Mouse (Mus musculus) testis, postnatal 10 days (tissue): ENCODE results near the gene Cfap44.
"Not testable (repeated sequence)": the region's sequence is repeated elsewhere in the genome, so short reads cannot be mapped to it uniquely, and the experiment has no call there.

Source experiments
- DNase-seq: peaks from one replicate; pipeline ENCODE4 v3.0.0; 2021; ENCODE audit warnings: low spot score

Cfap44 gene

DNA sequence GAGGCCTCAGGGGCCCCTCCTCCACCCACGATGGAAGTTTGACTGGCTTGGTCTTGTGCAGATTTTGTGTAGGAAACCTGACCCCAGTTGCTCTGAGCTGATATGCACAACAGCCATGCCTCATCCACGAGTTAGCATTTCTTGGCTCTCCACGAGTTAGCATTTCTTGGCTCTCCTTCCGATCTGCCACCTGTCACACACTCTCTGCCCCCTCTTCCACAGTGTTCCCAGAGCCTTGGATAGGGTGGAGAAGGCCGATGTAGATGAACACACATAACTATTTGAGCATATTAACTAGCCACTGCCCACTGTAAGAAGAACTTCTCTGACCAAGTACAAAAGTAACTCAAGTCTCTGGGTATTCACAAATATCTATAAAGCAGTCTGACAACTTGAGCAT lies 33.9 kb downstream of the Cfap44 start:
- DNase-seq = no peak

DNA sequence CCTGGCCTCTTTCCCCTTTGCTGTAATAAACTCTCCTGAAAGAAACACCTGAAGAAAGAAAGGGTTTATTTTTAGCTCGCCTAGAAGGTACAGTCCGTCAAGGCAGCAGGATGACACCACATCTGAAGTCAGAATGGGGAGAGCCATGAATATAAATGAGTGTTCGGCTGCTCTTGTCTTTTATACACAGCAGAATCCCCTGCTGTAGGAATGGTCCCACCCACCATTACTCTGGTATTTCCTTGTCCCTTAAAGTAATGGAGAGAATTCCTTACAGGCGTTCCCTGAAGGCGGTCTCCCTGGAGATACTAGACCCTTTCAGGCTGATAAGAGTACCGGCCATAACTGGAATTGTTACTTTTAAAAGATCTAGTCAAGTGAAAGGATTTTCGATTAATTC lies 35.4 kb downstream of the Cfap44 start:
- DNase-seq = no peak

DNA sequence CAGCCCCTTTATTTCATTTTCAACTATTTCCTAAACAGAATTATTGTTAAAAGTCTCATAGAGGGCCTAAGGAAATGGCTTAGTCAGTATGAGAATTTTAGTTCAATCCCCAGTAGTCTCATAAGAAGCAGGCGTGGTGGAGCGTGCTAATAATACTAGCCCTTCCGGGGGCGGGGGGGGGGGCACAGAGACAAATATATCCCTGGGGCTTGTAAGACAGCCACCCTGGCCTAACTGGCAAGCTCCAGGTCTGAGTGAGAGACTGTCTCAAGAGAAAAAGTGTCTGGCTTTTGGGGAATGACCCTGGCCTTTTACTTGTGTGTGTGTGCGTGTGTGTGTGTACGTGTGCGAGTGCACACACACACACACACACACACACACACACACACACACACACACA lies 40.3 kb downstream of the Cfap44 start:
- no peak for DNase-seq

DNA sequence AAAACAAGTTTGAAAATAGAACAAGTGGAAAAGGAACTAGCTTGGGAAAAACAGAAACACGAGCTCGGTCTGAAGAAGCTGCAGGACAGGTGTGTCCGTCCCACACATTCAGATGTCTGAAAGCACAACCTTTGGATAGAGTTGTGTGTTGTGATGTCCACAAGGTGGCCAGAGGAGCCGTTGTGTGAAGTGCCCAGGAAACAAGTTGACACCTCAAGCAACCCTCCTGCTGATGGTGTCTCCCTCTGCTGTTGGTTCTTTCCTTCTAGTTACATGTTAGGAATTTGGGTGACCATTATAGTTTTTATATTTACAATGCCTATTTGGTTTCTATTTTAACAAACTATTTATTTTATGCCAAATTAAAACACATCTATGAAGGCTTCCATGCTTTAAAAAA lies 40.9 kb downstream of the Cfap44 start:
- DNase-seq = no peak

DNA sequence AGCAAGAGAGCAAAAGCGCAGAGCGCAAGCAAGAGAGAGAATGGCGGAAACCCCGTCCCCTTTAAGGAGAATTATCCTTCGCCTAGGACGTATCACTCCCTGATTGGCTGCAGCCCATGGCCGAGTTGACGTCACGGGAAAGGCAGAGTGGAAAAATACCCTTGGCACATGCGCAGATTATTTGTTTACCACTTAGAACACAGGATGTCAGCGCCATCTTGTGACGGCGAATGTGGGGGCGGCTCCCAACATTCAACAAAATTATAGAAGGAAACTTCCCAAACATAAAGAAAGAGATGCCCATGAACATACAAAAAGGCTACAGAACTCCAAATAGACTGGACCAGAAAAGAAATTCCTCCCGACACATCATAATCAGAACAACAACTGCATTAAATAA lies 47.3 kb downstream of the Cfap44 start:
- not testable (repeated sequence) for DNase-seq

DNA sequence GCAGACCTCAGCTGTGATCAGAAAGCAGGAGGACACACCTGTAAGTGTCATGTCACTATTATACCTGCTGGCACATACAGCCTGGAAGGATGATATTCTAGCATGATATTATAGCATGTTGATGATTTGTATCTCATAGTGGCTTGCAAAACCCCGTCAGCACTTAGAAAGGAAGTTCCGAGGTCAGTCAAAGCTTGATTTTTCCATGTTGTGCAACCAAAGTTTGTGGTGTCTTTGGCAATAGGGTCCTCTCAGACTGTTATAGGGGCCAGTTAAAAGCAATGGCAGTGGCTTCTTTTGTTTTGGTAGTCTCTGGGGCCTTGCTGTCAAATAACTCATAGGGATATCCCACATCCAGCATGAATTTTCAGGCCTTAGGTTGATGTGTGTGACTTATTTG lies 63.3 kb downstream of the Cfap44 start:
- DNase-seq = no peak

DNA sequence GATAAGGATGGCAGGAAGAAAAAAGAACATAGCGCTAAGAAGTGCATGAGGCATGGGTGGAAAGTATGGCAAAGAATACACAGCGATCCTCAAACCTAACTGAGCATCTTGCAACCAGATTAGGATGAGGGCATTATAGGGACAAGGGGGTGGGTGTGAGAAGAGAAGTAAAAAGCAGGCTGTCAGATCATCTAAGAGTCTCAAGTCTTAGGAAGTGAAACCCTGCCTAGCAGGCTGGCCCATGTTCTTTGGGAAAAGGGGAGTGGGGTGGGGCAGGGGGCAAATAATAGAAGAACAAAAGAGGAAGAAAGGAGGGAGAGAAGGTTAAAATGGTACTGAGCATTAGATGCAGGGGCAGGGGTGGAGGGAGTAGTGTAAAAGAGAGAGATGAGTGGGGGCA lies 64.2 kb downstream of the Cfap44 start:
- no peak for DNase-seq

DNA sequence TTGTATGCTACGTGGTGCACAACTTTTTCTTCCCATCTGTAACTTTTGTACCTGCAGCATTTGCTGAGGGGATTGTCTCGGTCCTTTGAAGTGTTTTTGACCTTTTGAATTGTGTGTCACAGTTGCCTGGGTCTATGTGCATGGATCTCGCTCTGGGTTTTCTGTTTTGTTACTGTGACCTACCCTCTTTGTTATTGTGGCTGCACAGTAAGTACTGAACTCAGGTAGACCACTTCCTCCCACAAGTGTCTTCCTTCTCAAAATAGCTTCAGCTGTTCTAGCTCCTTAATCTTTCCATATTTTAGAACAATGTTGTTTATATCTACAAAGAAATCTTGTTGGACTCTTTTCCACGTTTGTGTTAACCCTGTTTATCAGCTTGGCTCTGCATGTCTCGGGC lies 66.3 kb downstream of the Cfap44 start:
- DNase-seq = no peak

DNA sequence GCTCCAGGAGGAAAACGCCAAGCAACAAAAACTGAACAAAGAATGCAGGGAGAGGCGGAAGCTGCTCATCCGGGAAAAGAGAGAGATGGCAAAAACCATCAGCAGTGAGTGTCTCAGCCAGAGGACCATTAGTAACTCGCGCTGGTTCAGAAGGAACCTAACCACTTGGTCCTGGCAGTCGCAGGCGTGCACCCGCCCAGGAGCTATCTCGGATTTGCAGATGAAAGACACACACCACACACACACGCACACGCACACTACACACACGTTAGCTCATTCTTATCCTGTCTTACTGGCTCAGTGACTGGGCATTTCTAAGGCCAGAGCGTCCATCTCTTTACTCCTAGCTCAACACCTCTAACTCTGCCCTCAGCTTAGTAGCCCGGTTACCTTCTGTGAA lies 80.7 kb downstream of the Cfap44 start:
- DNase-seq = no peak

DNA sequence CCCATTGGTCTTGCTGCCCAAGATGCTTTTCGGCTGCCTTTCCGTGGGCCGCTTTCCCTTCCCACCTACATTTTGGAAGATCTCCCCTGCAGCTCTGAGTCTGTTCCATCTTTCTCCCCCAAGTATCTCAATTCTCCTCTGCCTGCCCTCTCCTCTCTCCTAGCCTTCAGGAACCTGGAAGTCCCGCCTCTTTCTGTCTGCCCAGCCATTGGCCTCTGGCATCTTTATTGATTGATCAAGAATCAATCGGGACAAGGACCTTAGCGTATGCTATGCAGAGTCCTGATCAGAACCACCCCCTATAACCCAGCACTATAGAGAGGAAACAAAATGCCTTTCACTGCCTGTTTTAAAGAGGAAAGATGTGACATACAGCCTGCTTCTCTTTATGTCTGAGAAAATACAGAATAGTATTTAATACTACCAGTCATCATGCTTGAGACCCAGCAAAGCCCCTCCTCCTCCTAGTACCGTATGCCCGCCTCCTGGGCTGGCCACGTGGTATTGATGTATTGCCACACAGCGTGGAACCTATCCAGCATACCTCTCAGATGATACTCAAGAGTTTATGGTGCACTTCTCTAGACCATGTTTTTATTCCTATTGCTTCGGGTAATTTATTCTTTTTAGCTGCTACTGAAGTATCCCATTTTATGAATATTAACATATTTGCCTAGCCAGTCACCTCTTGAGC lies 81.2 kb downstream of the Cfap44 start:
- DNase-seq = no peak

DNA sequence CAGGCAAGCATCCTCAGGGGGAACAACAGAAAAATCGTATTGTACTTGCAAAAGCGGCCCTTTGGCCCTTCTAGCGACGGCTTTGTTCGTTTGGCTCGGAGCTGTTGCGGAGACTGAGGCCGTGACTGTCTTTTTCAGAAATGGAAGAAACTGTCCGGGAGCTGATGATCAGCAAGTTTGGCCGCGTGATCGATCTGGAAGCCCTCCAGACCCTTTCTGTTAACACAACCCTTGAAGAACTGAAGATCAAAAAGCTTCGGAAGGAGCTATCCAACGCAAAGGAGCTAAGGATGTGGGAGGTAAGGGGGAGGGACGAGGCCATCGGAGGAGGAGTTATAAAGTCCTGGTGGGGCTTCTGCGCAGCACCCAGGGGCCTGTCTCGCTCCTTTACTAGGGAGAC lies 84.2 kb downstream of the Cfap44 start:
- DNase-seq = no peak

DNA sequence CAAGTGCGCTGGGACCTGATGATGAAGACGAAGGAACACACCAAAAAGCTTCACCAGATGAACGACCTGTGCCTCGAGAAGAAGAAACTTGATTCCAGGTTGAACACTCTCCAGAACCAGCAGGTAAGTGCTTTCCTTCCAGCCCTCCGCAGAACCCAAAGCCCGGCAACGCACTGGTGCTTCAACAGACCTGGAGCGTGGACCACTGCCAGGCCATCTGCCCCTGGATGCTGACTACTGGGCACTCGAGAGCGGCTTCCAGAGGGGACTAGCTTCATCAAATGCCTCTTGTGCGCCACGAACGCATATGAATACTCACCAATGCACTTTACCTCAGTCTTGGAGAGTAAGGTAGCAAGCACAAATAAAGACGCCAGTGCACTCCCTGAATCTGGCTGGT lies 85.3 kb downstream of the Cfap44 start:
- peak; percentile 52 for DNase-seq

DNA sequence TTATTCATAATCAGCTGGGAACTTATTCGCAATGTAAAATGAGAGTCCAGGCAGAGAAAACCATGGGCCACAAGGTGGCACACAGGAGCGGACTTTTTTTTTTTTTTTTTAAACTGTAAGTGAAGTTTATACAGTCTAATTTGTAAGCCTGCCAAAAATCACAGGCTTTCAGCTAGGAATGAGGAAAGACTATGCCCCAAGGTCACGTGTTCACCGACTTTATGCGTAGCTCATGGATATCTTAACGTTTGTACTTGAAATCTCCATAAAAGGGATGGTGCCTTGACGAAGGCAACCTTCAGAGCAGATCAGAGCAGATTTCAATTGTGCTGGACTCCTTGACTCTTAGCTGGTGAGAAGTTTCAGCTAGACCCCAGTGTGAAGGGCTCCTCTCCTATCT lies 86.0 kb downstream of the Cfap44 start:
- DNase-seq = no peak

DNA sequence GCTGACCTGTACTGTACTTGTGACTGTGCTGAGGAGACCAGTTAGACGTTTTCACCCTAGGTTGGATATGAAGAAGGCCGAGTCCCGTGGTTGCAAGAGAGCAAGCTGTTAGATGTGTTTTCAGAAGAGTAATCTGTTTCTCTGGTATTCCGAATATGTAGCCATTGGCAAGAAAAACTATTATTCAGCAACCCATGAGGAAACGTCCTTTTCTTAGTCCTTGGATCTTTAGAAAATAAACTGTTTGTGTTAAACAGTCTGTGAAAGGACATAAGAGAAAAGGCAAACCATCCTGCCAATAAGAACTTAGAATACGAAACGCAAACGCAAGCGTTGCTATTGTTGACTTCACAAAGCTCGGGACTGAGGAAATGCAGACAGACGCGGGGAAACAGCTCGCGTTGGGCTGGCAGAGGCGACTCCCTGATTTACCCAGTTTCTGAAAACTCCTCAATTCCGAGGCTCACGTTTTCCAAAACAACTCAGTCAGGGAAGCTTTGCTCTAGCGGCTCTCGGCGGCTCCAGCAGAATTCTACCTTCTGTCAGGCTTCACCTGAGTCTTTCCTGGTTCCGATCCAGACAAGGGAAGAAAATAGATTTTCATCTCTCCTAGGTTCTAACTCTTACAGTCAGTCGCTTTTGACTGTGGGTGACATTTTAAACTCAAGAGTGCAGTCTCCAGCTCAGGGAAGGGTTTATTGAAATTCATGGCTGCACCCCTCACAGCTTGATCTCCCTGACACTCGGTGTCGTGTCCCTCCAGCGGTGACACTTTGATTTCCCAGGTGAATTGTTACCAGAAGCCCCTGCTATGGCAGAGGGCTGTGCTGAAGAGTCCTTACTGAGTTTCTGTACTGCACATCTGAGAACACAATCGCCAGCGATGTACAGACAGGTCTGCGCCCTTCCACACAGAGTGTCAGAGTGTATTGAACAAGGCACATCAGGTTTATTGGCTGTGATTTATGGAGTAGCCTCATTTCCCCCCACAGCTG lies 87.3 kb downstream of the Cfap44 start:
- DNase-seq = no peak

DNA sequence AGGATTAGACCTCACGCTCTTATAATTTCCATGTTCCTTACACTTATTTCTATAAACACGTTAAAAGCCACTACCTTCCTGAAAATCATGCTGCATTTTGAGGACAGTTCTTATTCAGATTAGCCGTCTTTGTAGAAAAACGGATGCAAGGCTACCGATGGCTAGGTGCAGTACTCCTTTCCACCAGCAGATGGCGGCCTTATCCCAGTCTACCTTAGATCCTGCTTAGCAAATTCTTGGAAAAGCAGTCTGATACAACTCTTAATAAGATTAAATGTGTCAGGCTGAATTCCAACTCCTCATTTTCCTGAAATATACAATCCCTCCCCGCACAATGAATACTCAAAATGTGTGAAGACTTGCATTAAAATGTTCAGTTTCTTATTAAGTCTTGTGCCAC lies 89.5 kb downstream of the Cfap44 start:
- peak; percentile 94 for DNase-seq

DNA sequence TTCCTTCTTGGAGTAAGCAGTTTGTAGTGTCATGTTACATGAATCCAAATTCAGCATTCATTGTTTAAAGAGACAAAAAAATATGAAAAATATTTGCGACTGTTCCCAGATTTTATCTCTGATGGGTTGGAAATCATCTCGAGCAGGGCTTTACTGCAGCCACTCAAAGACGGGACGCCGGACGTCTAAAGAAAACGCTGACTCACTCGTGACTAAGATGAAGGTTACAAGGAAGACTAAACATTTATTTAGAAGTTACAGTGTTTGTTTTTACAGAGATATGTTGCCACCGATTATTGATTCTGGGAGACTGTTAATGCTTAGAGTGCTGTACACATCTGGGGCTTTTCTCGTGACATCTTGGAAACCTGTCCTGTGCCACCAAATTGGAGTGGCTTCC lies 90.2 kb downstream of the Cfap44 start:
- no peak for DNase-seq

DNA sequence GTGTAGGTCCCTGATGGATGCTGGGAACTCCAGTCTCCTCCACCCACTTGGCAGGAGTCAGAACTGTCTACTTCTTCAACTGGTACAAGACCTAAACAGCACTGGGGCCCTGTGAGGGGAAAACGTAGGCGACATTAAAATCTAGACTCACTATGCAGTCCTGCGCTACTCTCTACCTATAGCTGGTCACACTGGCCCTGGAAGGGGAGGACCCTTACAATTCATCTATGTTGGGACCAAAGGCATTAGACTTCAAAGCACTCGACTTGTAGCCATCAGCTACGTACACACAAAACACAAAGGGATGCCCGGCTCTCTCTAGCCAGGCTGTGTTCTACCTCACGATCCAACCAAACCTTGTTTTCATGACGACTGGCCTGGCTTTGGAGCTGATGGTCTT lies 91.1 kb downstream of the Cfap44 start:
- no peak for DNase-seq

DNA sequence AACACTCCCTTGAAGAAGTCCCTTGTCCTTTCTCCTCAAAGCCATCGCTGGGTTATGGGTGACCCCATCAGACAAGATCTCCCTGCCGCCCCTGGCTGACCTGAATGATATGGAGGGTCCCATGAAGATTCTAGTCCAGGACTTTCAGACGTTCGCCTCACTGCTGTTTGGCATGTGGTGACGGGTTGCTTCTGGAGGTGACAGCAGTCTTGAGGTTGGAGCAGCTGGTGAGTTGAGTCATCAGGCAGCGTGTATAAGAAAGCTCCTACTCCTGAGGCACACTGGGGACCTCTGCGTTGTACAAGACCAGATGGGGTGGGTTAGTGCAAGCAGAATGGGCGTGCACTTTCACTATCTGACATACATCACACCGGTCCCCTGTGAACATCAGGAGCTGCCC lies 92.0 kb downstream of the Cfap44 start:
- peak; percentile 37 for DNase-seq

DNA sequence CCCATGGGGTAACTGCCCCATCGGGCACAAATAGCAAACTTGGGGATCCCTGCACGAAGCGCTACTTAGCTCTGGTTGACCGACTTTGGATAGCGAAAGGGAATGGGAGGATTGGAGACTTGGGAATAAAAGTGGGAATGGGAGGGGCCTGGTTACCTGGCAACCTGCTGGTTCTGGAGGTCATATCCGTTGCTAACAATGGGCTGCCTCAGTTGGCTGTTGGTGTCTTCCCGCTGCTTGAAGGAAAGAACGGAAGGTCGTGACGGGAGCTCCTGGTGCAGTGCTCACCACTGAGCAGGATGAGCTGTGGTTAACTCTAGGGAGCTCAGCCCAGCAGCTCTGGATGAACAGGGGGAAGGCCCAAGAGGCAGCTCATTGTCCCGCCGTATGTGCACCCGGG lies 92.6 kb downstream of the Cfap44 start:
- DNase-seq = no peak

DNA sequence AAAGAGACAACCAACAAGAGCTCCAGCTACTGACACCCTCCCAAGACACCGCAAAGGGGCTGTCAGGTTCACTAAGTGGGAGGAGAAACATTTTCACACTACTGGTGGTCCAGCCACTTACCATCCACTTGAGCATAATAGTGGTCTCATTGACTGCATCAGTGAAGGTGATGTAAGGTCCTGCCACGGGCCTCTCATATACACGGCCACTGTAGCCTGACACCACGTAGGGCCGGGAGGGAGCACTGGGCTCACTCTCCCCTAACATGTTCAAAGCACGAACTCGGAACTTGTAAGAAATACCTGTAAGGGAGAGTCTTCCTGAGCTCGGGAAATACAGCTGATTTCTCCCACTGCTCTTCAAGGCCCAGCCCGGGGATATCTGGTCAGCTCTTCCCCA lies 96.5 kb downstream of the Cfap44 start:
- no peak for DNase-seq

DNA sequence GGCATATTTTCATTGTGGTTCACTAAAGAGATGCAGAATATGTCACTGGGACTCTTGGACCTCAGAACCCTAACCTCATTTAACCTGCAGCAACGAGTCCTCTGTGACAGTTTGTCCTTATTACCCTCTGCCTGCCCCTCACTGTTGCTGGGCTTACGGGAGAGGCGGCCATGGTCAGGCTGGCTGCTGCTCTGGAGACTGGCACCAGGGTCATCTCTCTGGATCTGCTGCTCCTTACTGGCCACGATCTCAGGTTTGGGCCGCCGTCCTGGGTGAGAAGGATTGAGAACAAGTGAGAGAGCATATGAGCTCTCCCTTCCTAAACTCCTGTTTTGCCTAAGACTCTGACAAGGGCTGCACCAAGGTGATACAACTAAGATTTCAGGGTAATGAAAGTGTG lies 97.6 kb downstream of the Cfap44 start:
- peak; percentile 37 for DNase-seq

DNA sequence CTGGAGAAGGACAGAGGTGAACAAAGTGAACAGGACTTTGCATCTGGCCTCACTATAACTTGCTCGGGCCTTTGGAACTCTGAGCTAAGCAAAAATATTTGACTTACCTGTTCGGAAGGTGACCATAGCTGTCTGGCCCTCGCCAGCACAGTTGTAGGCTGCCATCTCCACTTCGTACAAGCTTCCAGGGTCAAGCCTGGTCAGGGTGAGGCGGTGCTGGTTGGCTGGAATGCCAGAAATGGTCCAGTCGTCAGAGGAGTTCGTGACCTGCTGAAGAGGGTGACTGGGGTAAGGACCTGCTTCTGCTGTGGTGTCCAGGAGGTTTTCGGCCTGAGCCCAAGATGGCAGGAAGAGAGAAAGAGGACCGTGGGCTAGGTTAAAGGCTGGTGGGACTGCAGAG lies 98.1 kb downstream of the Cfap44 start:
- peak; percentile 35 for DNase-seq

DNA sequence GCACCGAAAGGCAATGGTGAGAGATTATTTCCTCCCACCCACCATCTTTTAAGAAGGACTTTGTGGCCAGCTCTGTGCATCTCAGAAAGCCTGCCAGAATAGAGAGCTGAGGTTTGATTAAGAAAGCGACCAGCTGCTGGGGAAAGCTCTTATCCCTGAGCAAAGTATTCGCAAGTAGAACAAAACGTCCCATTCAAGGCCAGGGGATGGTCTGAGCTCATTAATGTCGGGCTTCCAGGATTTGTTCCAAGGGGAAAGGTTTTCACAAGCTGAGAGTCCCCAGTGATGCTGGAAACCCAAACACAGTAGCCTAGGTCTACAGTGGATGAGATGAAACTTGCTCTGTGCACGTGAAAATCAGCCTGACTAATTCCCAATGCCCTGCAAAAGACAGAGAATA lies 99.3 kb downstream of the Cfap44 start:
- peak; percentile 47 for DNase-seq
